In genomic region chr6:53883405-53883804, GRCm38 (mm10) we compare ENCODE assay signal across 12 mouse cellular contexts.
"Had no signal": no experiment of that assay in that cellular context is flagged by ENCODE, and none has a peak within 500 bp of the region (broad histone marks: within the 10 kb centered on the region; RNA-seq: fewer than 3 reads in every experiment).

No protein-coding gene starts in this region.

- H3K27me3 ChIP-seq: limb, embryonic 13.5 days; neural tube, embryonic 15.5 days had no signal

- H3K9me3 ChIP-seq: limb, embryonic 13.5 days; midbrain, embryonic 13.5 days; neural tube, embryonic 15.5 days had no signal

- H3K4me2 ChIP-seq: limb, embryonic 13.5 days; midbrain, embryonic 13.5 days; neural tube, embryonic 15.5 days had no signal

- H3K36me3 ChIP-seq: limb, embryonic 13.5 days; midbrain, embryonic 13.5 days; neural tube, embryonic 15.5 days had no signal

- DNase-seq: kidney, adult 11 months; kidney, adult 9 months; kidney, postnatal 36 days; lung, adult 18-20 months; right cerebral cortex, postnatal 4 days; thymus, postnatal 36 days had no signal

- H3K9ac ChIP-seq: limb, embryonic 13.5 days; liver, embryonic 14.5 days; midbrain, embryonic 13.5 days; neural tube, embryonic 15.5 days had no signal

- ATAC-seq: midbrain, embryonic 13.5 days had no signal

- H3K27ac ChIP-seq: kidney, postnatal 0 days; limb, embryonic 13.5 days; liver, embryonic 14.5 days; midbrain, embryonic 13.5 days; neural tube, embryonic 15.5 days had no signal

- H3K4me3 ChIP-seq: limb, embryonic 13.5 days; midbrain, embryonic 13.5 days; myocyte; neural tube, embryonic 15.5 days had no signal
